Comparison of ENCODE assay signal across 15 mouse cellular contexts in the genomic region with DNA sequence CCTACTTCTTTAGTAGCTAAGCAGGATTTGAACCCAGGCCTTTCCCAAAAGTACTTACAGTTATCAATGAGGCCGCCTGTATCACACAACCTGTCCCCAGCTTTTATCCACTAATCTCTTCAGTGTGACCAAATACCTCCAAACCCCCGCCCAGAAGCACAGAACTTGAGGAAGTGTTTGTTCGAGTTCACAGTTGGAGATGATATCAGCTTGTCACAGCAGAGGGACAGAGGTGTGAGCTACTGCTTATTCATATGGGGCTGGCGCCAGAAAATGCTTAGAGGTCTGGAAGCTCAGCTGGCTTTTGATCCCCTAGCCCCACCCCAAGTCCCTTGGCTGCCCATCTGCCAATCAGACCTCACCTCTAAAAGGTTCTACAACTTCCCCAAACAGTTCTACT.
"Had no signal": no experiment of that assay in that cellular context is flagged by ENCODE, and none has a peak within 500 bp of the region (broad histone marks: within the 10 kb centered on the region; RNA-seq: fewer than 3 reads in every experiment).

No protein-coding gene starts in this region.

- H3K36me3 ChIP-seq: limb, embryonic 13.5 days; midbrain, embryonic 10.5 days; neural tube, embryonic 13.5 days had no signal

- H3K27ac ChIP-seq: kidney, postnatal 0 days; layer of hippocampus, adult 2 months; limb, embryonic 13.5 days; liver, embryonic 14.5 days; midbrain, embryonic 10.5 days; neural tube, embryonic 13.5 days; stomach, postnatal 0 days had no signal

- H3K4me1 ChIP-seq: neural tube, embryonic 13.5 days had no signal

- H3K27me3 ChIP-seq: neural tube, embryonic 13.5 days had no signal

- DNase-seq: kidney, adult 9 months; kidney, postnatal 36 days; left cerebral cortex, postnatal 4 days; lung, adult 18-20 months; midbrain, embryonic 14.5 days; retina, postnatal 1 day; right cerebral cortex, postnatal 14 days; thymus, postnatal 4 days had no signal

- H3K4me3 ChIP-seq: layer of hippocampus, adult 2 months; limb, embryonic 13.5 days; midbrain, embryonic 10.5 days; neural tube, embryonic 13.5 days had no signal
